In genomic region chr4:48555729-48556128, GRCm38 (mm10) we compare ENCODE assay signal across 8 mouse cellular contexts. TPM values are rescaled to one million over a fixed set of nuclear protein-coding genes. Genes with fewer than 3 reads are reported as not detected.
DNase-seq lines count a peak whose midpoint lies in the region; ATAC-seq and TF ChIP-seq lines count a peak whose summit lies in the region.
"Had no signal": no experiment of that assay in that cellular context is flagged by ENCODE, and none has a peak within 500 bp of the region (broad histone marks: within the 10 kb centered on the region; RNA-seq: fewer than 3 reads in every experiment).

No protein-coding gene starts in this region.

- H3K27me3 ChIP-seq in hindbrain, embryonic 11.5 days (ENCODE audit: control insufficient read depth, insufficient read depth, low read length), result no peaks in the 10 kb centered on the region
- no peaks in the 10 kb centered on the region for H3K27me3 ChIP-seq in hindbrain, embryonic 13.5 days
- no peaks in the 10 kb centered on the region for H3K27me3 ChIP-seq in stomach, postnatal 0 days (ENCODE audit: control insufficient read depth, insufficient read depth, low read length)

- H3K36me3 ChIP-seq in hindbrain, embryonic 11.5 days (ENCODE audit: control insufficient read depth, insufficient read depth, low read length), result peaks cover 5% of the 10 kb centered on the region; the same call in 1 of the 2 replicates
- H3K36me3 ChIP-seq in hindbrain, embryonic 13.5 days, result peaks cover 44% of the 10 kb centered on the region
- H3K36me3 ChIP-seq in stomach, postnatal 0 days (ENCODE audit: control insufficient read depth, insufficient read depth, low read length), result peaks cover 5% of the 10 kb centered on the region

- TF ChIP-seq EP300 in stomach, postnatal 0 days (optimal IDR thresholded peaks at IDR 0.05), result no peak

- no peaks in the 10 kb centered on the region for H3K9me3 ChIP-seq in hindbrain, embryonic 11.5 days (ENCODE audit: control insufficient read depth, low read length)
- no peaks in the 10 kb centered on the region for H3K9me3 ChIP-seq in hindbrain, embryonic 13.5 days
- no peaks in the 10 kb centered on the region for H3K9me3 ChIP-seq in stomach, postnatal 0 days (ENCODE audit: control insufficient read depth, low read length)

- no peak for ATAC-seq in hindbrain, embryonic 11.5 days (ENCODE audit: low FRiP score)
- ATAC-seq in hindbrain, embryonic 13.5 days (ENCODE audit: low FRiP score), result no peak
- no peak for ATAC-seq in stomach, postnatal 0 days (ENCODE audit: low FRiP score, low TSS enrichment)

- no peak overlapping the region for H3K4me2 ChIP-seq in hindbrain, embryonic 11.5 days (replicated peaks; ENCODE audit: low read depth, low read length)
- no peak overlapping the region for H3K4me2 ChIP-seq in hindbrain, embryonic 13.5 days
- H3K4me2 ChIP-seq in stomach, postnatal 0 days (replicated peaks; ENCODE audit: low read depth), result no peak overlapping the region

- peak; percentile 56; the same call in 1 of the 2 replicates for TF ChIP-seq CTCF in brain, embryonic 14.5 days (IDR thresholded peaks at IDR 0.05; ENCODE audit: borderline replicate concordance, extremely low read depth, insufficient read depth, insufficient read length)
- peak; percentile 77 for TF ChIP-seq CTCF in stomach, postnatal 0 days (IDR thresholded peaks at IDR 0.05; ENCODE audit: low read depth)

- no peak overlapping the region for H3K9ac ChIP-seq in hindbrain, embryonic 11.5 days (ENCODE audit: low read depth, low read length)
- H3K9ac ChIP-seq in hindbrain, embryonic 13.5 days, result no peak overlapping the region
- H3K9ac ChIP-seq in stomach, postnatal 0 days (ENCODE audit: low read length), result no peak overlapping the region

- no peaks in the 10 kb centered on the region for H3K4me1 ChIP-seq in hindbrain, embryonic 11.5 days (replicated peaks; ENCODE audit: control insufficient read depth, insufficient read depth, low read length)
- H3K4me1 ChIP-seq in hindbrain, embryonic 13.5 days (replicated peaks), result 0 out of 2 replicates have a peak, but pooled peaks cover 3% of the 10 kb centered on the region
- H3K4me1 ChIP-seq in stomach, postnatal 0 days (replicated peaks; ENCODE audit: control insufficient read depth, insufficient read depth), result no peaks in the 10 kb centered on the region

- H3K27ac ChIP-seq in hindbrain, embryonic 11.5 days (ENCODE audit: low read depth, low read length), result no peak overlapping the region
- H3K27ac ChIP-seq in hindbrain, embryonic 13.5 days, result no peak overlapping the region
- H3K27ac ChIP-seq in stomach, postnatal 0 days (replicated peaks), result no peak overlapping the region

- WGBS in hindbrain, embryonic 11.5 days, result 30% methylated on average over 3 of the region's 3 CpGs
- WGBS in hindbrain, embryonic 13.5 days, result 35% methylated on average over 3 of the region's 3 CpGs
- 9% methylated on average over 3 of the region's 3 CpGs for WGBS in stomach, postnatal 0 days

- no peak for TF ChIP-seq POLR2A in brain, embryonic 14.5 days (IDR thresholded peaks at IDR 0.05; ENCODE audit: borderline replicate concordance, extremely low read depth, insufficient read depth, insufficient read length, poor library complexity, severe bottlenecking)

- H3K4me3 ChIP-seq in hindbrain, embryonic 11.5 days (ENCODE audit: low read depth, low read length), result no peak overlapping the region
- H3K4me3 ChIP-seq in hindbrain, embryonic 13.5 days, result no peak overlapping the region
- H3K4me3 ChIP-seq in stomach, postnatal 0 days (ENCODE audit: low read depth, low read length), result no peak overlapping the region
- H3K4me3 ChIP-seq: myocyte had no signal

- DNase-seq in hindbrain, embryonic 11.5 days (ENCODE audit: low spot score), result peak; percentile 71
- peak; percentile 58 for DNase-seq in urinary bladder, postnatal 14 days (ENCODE audit: low spot score)
- no peak for DNase-seq in urinary bladder, postnatal 4 days (ENCODE audit: low spot score in 2 of 2)
- peak; percentile 70 for DNase-seq in brain, embryonic 14.5 days (ENCODE audit: low read depth)
- peak; percentile 68 for DNase-seq in layer of hippocampus, postnatal 10 days (ENCODE audit: low spot score in 2 of 2)
- peak; percentile 53 for DNase-seq in stomach, postnatal 0 days (ENCODE audit: low spot score)

RNA-seq across cellular contexts. Expression of gene Msantd3, which starts 16.0 kb away (rescaled TPM):
- 61.9 and 75.6 TPM in 2 replicates for polyA plus RNA-seq in hindbrain, embryonic 11.5 days (2014; fragmentation: Nextera tagmentation; extraction: Ambion mirVana)
- polyA plus RNA-seq in hindbrain, embryonic 13.5 days (2015; fragmentation: Nextera tagmentation; extraction: Ambion mirVana), result 33.4 and 39.0 TPM in 2 replicates
- polyA plus RNA-seq in brain, embryonic 14.5 days (2012; rRNA removed), result 54.0 and 55.9 TPM in 2 replicates
- 10 to 100 TPM; 36.7 to 36.9 TPM for total RNA-seq in layer of hippocampus, postnatal 10 days (2021)
- polyA plus RNA-seq in stomach, postnatal 0 days (2015; fragmentation: Nextera tagmentation; extraction: Ambion mirVana), result 11.0 and 11.4 TPM in 2 replicates

RNA-seq across cellular contexts. Expression of gene Tmeff1, which starts 29.2 kb away (rescaled TPM):
- polyA plus RNA-seq in hindbrain, embryonic 11.5 days (2014; fragmentation: Nextera tagmentation; extraction: Ambion mirVana), result 242 and 302 TPM in 2 replicates
- 247 and 272 TPM in 2 replicates for polyA plus RNA-seq in hindbrain, embryonic 13.5 days (2015; fragmentation: Nextera tagmentation; extraction: Ambion mirVana)
- polyA plus RNA-seq in brain, embryonic 14.5 days (2012; rRNA removed), result 297 and 335 TPM in 2 replicates
- total RNA-seq in layer of hippocampus, postnatal 10 days (2021), result 100 to 1,000 TPM; 178 to 200 TPM
- 16.7 and 16.8 TPM in 2 replicates for polyA plus RNA-seq in stomach, postnatal 0 days (2015; fragmentation: Nextera tagmentation; extraction: Ambion mirVana)

Comparison
In these comparisons a context has a peak if more than half of its experiments do, and no peak if none do; other contexts are left out.
1. DNase-seq: peak in hindbrain, embryonic 11.5 days (single experiment), urinary bladder, postnatal 14 days (single experiment), brain, embryonic 14.5 days (single experiment), layer of hippocampus, postnatal 10 days (2 of 2) and stomach, postnatal 0 days (single experiment); none in urinary bladder, postnatal 4 days (0 of 2).
2. RNA of gene Tmeff1, which starts 29.2 kb away (polyA plus RNA-seq): 297 to 335 TPM in brain, embryonic 14.5 days, 247 to 272 TPM in hindbrain, embryonic 13.5 days and 242 to 302 TPM in hindbrain, embryonic 11.5 days; 16.7 to 16.8 TPM in stomach, postnatal 0 days; every median in the first group is over 10 times any median in the second.